Mouse (Mus musculus) ES-E14 (cell line): ENCODE measurements around the gene Zfp524.

Experiments
- CHD2 ChIP-seq: IDR thresholded peaks from 2 replicates; pipeline ENCODE4 v1.6.1; 2014; ENCODE audit warnings: mild to moderate bottlenecking, low read depth, low read length, inconsistent platforms
- HCFC1 ChIP-seq: IDR thresholded peaks from 2 replicates; pipeline ENCODE4 v1.6.1; 2012; ENCODE audit warnings: low read length, inconsistent platforms, borderline replicate concordance; ENCODE audit not compliant: insufficient read depth
- MAFK ChIP-seq: IDR thresholded peaks from 2 replicates; pipeline ENCODE4 v1.6.1; 2014; ENCODE audit warnings: mild to moderate bottlenecking, low read depth, low read length, inconsistent platforms; ENCODE audit not compliant: insufficient read depth
- ZC3H11A ChIP-seq: IDR thresholded peaks from 2 replicates; pipeline ENCODE4 v1.6.1; 2012; ENCODE audit warnings: low read depth, mild to moderate bottlenecking, inconsistent platforms, low read length, borderline replicate concordance
- ZNF384 ChIP-seq: IDR thresholded peaks from 2 replicates; pipeline ENCODE4 v1.6.1; 2012; ENCODE audit warnings: low read depth, low read length, inconsistent platforms

GRCm38 (mm10) chr7:4995268-4996002, 18.8 kb upstream of the Zfp524 start:
- TF ChIP-seq CHD2 (no peak), ZC3H11A (no peak), MAFK (no peak), ZNF384 (no peak), HCFC1 (0 out of 2 replicates have a peak, but pooled peaks have one; percentile 7)
